Mouse (Mus musculus) embryonic fibroblast, embryonic 13.5 days (primary cell): ENCODE results near the gene Hist1h2ba.

Experiments used
- CTCF ChIP-seq: IDR thresholded peaks from 2 replicates; pipeline ENCODE4 v1.5.1; 2011; ENCODE audit warnings: mild to moderate bottlenecking, control low read depth, low read length, moderate library complexity, borderline replicate concordance; ENCODE audit not compliant: insufficient read depth
- POLR2A ChIP-seq: IDR thresholded peaks from 2 replicates; pipeline ENCODE4 v1.6.1; 2011; ENCODE audit warnings: low read depth, mild to moderate bottlenecking, control low read depth, low read length, moderate library complexity

DNA sequence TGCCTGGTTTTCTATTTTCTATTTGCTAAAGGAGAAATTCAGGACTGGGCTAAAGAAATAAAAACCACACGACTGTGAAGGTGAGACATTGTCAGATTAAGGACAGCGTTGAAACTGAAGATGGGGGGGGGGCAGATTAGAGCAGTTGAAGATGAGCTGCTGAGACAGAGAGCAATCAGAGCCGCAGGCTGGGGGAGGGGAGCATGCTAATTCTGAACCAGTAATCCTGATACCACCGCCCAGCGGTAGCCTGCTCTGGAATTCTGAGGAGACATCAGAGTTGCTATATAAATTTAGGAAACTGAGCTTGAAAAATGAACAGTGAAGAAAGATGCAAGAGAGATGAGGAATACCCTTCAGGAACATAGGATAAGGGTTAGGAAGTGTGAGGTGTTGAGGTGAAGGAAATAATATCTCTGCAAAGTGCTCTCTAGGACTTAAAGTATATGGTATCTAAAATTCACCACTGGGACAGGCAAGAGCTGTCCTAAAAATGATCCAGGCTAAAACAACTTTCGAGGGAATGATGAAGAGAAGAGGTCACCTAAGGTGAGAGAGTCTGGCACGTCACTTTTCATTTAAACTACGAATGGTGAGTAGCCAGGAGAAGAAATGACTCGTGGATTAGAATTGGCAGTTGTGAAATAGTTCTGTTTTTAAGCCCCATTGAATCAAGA is 41.2 kb downstream of the Hist1h2ba start:
- no peak for TF ChIP-seq CTCF
- TF ChIP-seq POLR2A = no peak
